Mouse (Mus musculus): ENCODE data around the gene Cfap61. TPM values are rescaled to one million over a fixed set of nuclear protein-coding genes. Genes with fewer than 3 reads are reported as not detected.
A peak's percentile ranks its signal among the peaks of the same experiment; 100 is the strongest.

Cfap61 gene
- polyA plus RNA-seq, 1 experiment from 2014 or later: 1.0 TPM

DNA sequence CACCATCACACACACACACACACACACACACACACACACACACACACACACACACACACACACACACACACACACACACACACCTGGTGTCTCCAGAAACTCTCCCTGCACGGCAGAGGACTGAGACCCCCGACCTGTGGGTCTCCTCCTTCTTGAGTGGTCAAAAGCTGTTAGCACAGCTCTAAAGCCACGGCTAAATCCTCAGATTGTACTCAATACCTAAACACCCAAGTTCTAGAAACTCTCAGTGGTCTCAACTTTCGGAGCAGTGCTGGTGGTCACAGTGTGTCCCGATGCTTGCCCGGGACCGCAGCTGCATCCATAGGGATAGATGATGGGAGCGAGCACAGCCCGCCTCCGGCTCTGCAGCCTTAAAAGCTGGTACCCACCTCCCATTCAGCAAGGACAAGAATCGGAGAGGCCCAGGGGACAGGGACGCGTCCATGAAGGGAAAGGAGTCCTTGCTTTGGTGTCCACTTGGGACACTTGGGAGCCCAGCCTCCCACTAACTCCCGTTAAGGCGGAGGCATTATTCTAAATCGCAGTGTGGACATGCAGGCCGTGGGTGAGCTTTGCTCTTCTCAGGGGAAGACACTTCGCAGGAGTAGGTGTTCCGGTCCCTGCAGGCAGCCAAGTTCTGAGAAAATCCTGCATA, 284.4 kb downstream of the Cfap61 start:
- peaks cover 61% of the 10 kb centered on the region for H3K4me1 ChIP-seq
- H3K27ac ChIP-seq: no peak overlapping the region
- H3K4me3 ChIP-seq: peak overlapping the region; percentile 57; the same call in 1 of the 2 replicates
- H3K9me3 ChIP-seq: no peaks in the 10 kb centered on the region
- no peak for DNase-seq (ENCODE audit: low spot score)
- 3% methylated on average over 19 of the region's 19 CpGs for WGBS
- H3K36me3 ChIP-seq: no peaks in the 10 kb centered on the region
- peaks cover 87% of the 10 kb centered on the region for H3K27me3 ChIP-seq (ENCODE audit: insufficient read depth, poor library complexity, severe bottlenecking)

DNA sequence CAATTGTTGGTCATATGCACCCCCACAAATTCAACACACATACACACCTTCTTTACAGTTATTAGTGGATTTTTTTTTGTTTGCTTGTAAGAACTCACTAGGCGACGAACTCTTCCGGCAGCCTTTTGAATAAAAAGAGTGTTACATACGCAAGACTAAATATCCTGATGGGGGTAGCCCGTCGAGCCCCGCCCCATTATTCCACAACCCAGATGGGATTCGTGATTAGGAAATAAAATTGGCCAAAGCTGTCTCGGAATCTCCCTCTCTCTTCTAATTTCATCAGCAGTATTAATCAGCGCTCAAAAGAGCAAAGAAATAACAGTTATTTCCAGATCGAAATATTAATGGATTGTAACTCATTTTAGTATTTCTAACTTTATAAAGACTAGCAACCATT, 285.2 kb downstream of the Cfap61 start:
- no peaks in the 10 kb centered on the region for H3K9me3 ChIP-seq
- WGBS: 13% methylated on average over 11 of the region's 11 CpGs
- peaks cover 58% of the 10 kb centered on the region for H3K4me1 ChIP-seq
- no peak for DNase-seq (ENCODE audit: low spot score)
- no peaks in the 10 kb centered on the region for H3K36me3 ChIP-seq
- H3K27me3 ChIP-seq (ENCODE audit: insufficient read depth, poor library complexity, severe bottlenecking): peaks cover 94% of the 10 kb centered on the region
- H3K27ac ChIP-seq: no peak overlapping the region
- H3K4me3 ChIP-seq: no peak overlapping the region

GRCm38 (mm10) chr2:146220591-146221075, 286.0 kb downstream of the Cfap61 start:
- Histone ChIP-seq H3K4me1 (peaks cover 57% of the 10 kb centered on the region), H3K27ac (no peak overlapping the region), H3K9me3 (no peaks in the 10 kb centered on the region), H3K36me3 (no peaks in the 10 kb centered on the region), H3K27me3 (ENCODE audit: insufficient read depth, poor library complexity, severe bottlenecking) (peaks cover 100% of the 10 kb centered on the region), H3K4me3 (peak overlapping the region; percentile 67)
- no peak for DNase-seq (ENCODE audit: low spot score)
- WGBS: 2% methylated on average over 24 of the region's 24 CpGs

GRCm38 (mm10) chr2:146221076-146221928, 286.7 kb downstream of the Cfap61 start, which contains the start of gene Insm1:
Insm1 (plus strand) TSS chr2:146221921.
- H3K36me3 ChIP-seq: no peaks in the 10 kb centered on the region
- peak; percentile 78 for DNase-seq (ENCODE audit: low spot score)
- WGBS: under 1% methylated on average over 78 of the region's 86 CpGs
- peaks cover 57% of the 10 kb centered on the region for H3K4me1 ChIP-seq
- peaks cover 100% of the 10 kb centered on the region for H3K27me3 ChIP-seq (ENCODE audit: insufficient read depth, poor library complexity, severe bottlenecking)
- H3K9me3 ChIP-seq: no peaks in the 10 kb centered on the region
- H3K27ac ChIP-seq: no peak within 1 kb of the TSS
- H3K4me3 ChIP-seq: peak within 1 kb of the TSS; percentile 67

GRCm38 (mm10) chr2:146221929-146222278, 287.3 kb downstream of the Cfap61 start:
- peaks cover 100% of the 10 kb centered on the region for H3K27me3 ChIP-seq (ENCODE audit: insufficient read depth, poor library complexity, severe bottlenecking)
- H3K4me1 ChIP-seq: peaks cover 57% of the 10 kb centered on the region
- no peak for DNase-seq (ENCODE audit: low spot score)
- H3K36me3 ChIP-seq: no peaks in the 10 kb centered on the region
- no peaks in the 10 kb centered on the region for H3K9me3 ChIP-seq
- H3K4me3 ChIP-seq: peak overlapping the region; percentile 67
- no peak overlapping the region for H3K27ac ChIP-seq
- under 1% methylated on average over 38 of the region's 44 CpGs for WGBS

GRCm38 (mm10) chr2:146222279-146223175, 287.9 kb downstream of the Cfap61 start:
- Histone ChIP-seq H3K36me3 (no peaks in the 10 kb centered on the region), H3K9me3 (no peaks in the 10 kb centered on the region), H3K27me3 (ENCODE audit: insufficient read depth, poor library complexity, severe bottlenecking) (peaks cover 100% of the 10 kb centered on the region), H3K27ac (no peak overlapping the region; the same call in 1 of the 2 replicates), H3K4me1 (peaks cover 51% of the 10 kb centered on the region), H3K4me3 (peak overlapping the region; percentile 67)
- 2% methylated on average over 129 of the region's 133 CpGs for WGBS
- no peak for DNase-seq (ENCODE audit: low spot score)

GRCm38 (mm10) chr2:146223176-146223905, 288.8 kb downstream of the Cfap61 start:
- Histone ChIP-seq H3K4me3 (peak overlapping the region; percentile 67), H3K27me3 (ENCODE audit: insufficient read depth, poor library complexity, severe bottlenecking) (peaks cover 100% of the 10 kb centered on the region), H3K36me3 (no peaks in the 10 kb centered on the region), H3K27ac (no peak overlapping the region; the same call in 1 of the 2 replicates), H3K4me1 (peaks cover 43% of the 10 kb centered on the region), H3K9me3 (no peaks in the 10 kb centered on the region)
- under 1% methylated on average over 70 of the region's 75 CpGs for WGBS
- no peak for DNase-seq (ENCODE audit: low spot score)

GRCm38 (mm10) chr2:146224141-146224540, 289.6 kb downstream of the Cfap61 start:
- Histone ChIP-seq H3K27ac (no peak overlapping the region), H3K27me3 (ENCODE audit: insufficient read depth, poor library complexity, severe bottlenecking) (peaks cover 100% of the 10 kb centered on the region), H3K36me3 (no peaks in the 10 kb centered on the region), H3K4me3 (no peak overlapping the region), H3K4me1 (peaks cover 35% of the 10 kb centered on the region), H3K9me3 (no peaks in the 10 kb centered on the region)
- WGBS: 20% methylated on average over 7 of the region's 7 CpGs
- no peak for DNase-seq (ENCODE audit: low spot score)

DNA sequence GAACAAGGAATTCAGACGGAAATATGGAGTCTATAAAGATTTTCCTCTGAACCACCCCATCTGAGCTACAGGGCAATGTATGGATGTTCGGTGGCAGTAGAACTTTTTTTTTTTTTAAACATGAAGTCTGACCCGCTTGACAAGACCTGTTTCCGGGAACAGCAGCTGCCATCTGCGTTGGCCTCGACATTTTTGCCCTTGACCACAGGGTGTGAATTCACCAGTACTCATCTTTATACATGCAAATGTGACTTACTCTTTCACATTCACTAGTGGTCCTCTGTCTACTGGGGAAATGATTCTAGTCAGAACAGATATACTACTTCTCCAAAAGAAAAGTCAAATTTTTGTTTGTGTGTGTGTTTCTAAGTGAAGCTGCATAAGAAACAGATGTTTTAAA, 291.2 kb downstream of the Cfap61 start:
- 13% methylated on average over 6 of the region's 6 CpGs for WGBS
- no peak for DNase-seq (ENCODE audit: low spot score)
- Histone ChIP-seq H3K9me3 (no peaks in the 10 kb centered on the region), H3K27ac (no peak overlapping the region), H3K4me1 (peaks cover 29% of the 10 kb centered on the region), H3K4me3 (no peak overlapping the region), H3K27me3 (ENCODE audit: insufficient read depth, poor library complexity, severe bottlenecking) (peaks cover 85% of the 10 kb centered on the region), H3K36me3 (no peaks in the 10 kb centered on the region)

DNA sequence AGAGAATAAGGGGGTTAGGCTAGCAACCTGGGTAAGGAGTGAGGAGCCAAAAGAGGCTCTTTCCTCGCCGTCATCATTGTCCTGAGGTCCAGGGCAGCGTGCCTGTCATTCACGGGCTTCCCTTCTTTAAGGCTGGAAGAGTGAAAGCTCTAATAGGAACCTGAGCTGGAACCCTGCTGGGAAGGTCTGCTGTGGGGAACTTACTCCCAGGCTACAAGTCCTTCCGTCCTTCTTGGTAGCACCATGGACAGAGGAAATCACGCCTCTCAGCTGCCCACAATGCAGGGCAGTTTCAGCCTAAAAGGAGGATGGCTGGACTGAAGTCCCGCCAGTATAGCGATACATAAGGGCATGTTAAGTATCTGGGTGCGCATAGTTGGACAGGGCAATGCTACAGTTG, 291.9 kb downstream of the Cfap61 start:
- Histone ChIP-seq H3K27me3 (ENCODE audit: insufficient read depth, poor library complexity, severe bottlenecking) (peaks cover 78% of the 10 kb centered on the region), H3K36me3 (no peaks in the 10 kb centered on the region), H3K4me1 (peaks cover 22% of the 10 kb centered on the region), H3K4me3 (no peak overlapping the region), H3K27ac (no peak overlapping the region), H3K9me3 (no peaks in the 10 kb centered on the region)
- peak; percentile 83 for DNase-seq (ENCODE audit: low spot score)
- WGBS: 4% methylated on average over 9 of the region's 9 CpGs

- no peak for DNase-seq (ENCODE audit: low spot score)
- H3K9me3 ChIP-seq: no peaks in the 10 kb centered on the region
- 61% methylated on average over 3 of the region's 3 CpGs for WGBS
- H3K27ac ChIP-seq: no peak overlapping the region
- H3K4me3 ChIP-seq: no peak overlapping the region
- peaks cover 66% of the 10 kb centered on the region for H3K27me3 ChIP-seq (ENCODE audit: insufficient read depth, poor library complexity, severe bottlenecking)
- H3K36me3 ChIP-seq: no peaks in the 10 kb centered on the region
- peaks cover 12% of the 10 kb centered on the region for H3K4me1 ChIP-seq
Measured at GRCm38 (mm10) chr2:146227646-146228045, 293.1 kb downstream of the Cfap61 start.

DNA sequence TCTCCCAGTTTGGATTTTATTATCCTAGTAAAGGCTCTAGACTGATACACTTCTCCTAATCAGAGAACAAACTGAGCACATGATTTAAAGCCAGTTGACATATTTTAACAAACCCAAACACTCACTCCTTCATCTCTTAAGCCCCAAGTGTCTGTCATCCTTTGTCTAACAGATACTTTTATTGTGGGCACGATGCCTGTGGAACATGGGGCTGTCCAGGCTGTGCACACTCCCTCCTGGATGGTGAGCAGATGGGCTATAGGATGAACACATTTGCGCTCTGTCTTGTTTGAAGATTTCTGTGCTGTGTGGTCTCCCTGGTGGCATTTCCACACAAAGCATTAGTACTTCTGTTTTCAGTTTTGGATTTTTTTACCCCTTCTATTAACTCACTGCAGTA, 293.9 kb downstream of the Cfap61 start:
- Histone ChIP-seq H3K9me3 (no peaks in the 10 kb centered on the region), H3K4me3 (no peak overlapping the region), H3K36me3 (no peaks in the 10 kb centered on the region), H3K4me1 (peaks cover 4% of the 10 kb centered on the region), H3K27me3 (ENCODE audit: insufficient read depth, poor library complexity, severe bottlenecking) (peaks cover 58% of the 10 kb centered on the region), H3K27ac (no peak overlapping the region)
- 70% methylated on average over 2 of the region's 2 CpGs for WGBS
- DNase-seq (ENCODE audit: low spot score): no peak

Measured in heart, embryonic 10.5 days (tissue).